Mouse (Mus musculus) cerebellum, adult 2 months (tissue): ENCODE results near the gene Cdkn1a.

Experiments used
- CTCF ChIP-seq: fragments of 200-500 bp; IDR thresholded peaks from 2 replicates; pipeline ENCODE4 v1.5.1; 2011; ENCODE audit warnings: low read depth, mild to moderate bottlenecking, control low read depth, low read length, moderate library complexity, borderline replicate concordance; ENCODE audit not compliant: insufficient read depth
- POLR2A ChIP-seq: fragments of 200-500 bp; IDR thresholded peaks from 2 replicates; pipeline ENCODE4 v1.6.1; 2011; ENCODE audit warnings: low read length, control low read depth, borderline replicate concordance; ENCODE audit not compliant: insufficient read depth

DNA sequence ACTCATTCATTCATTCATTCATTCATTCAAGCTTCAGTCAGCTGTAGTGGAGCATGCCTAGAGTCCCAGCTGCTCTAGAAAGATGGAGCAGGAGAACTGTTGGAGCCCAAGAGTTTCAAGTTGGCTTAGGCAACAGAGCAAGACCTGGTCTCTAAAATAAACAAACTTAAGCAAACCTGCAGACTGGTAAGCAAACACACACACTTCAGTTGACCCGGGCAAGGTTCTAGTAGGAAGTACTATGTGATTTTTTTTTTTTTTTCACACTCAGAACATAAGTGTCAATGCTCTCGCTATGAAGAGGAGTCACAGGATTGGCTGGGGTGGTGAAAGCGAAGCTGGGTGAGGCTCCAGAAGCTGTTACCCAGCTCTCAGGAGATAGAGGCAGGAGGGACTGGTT lies 31.2 kb upstream of the Cdkn1a start:
- no peak for TF ChIP-seq CTCF
- TF ChIP-seq POLR2A = no peak
